In the genomic region with DNA sequence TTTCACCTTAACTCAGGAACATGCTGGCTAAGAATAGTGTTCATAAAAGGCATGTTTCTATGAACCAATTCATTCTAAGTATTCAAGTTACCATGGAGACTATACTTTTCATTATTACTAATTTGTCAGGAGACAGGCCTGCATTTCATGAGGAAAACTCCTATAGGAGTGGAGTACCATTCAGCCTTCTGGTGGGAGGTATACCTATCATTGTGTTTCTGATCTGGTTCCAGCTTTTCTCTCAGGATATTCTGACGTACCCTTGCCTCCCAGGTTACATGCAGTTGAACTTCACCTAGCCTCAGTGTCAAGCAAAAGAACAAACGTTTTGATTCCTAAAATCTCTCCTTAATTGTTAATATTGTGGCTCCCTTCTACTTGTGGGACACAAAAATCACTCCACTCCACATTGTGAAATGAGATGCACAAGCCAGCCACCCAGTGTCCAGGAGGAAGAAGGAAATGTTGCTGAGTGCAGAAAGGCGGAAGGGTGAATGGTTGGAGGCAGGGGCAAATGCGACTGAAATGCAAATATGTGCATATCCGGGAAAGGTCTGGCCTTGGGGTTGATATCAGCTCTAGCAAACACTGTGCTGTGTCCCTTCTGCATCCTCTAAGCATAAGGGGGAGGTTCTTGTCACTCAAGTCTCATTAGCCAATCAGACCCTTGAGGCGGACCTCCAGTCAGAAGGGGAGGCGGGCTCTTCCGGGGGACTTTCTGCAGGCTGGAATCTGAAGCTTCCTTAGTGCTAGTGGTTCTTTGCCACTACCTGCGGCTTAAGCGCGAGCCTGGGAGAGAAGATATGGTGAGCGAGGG, we compare ENCODE assay signal across 8 mouse cellular contexts. TPM values are rescaled to one million over a fixed set of nuclear protein-coding genes. Genes with fewer than 3 reads are reported as not detected.
DNase-seq lines count a peak whose midpoint lies in the region; ATAC-seq and TF ChIP-seq lines count a peak whose summit lies in the region.

A gene (plus strand): TSS at position 695 of the 817 bp plus-strand sequence.

- ATAC-seq in embryonic facial prominence, embryonic 15.5 days (ENCODE audit: insufficient number of reproducible peaks, low FRiP score, low TSS enrichment, low read depth): peak; percentile 94
- peak; percentile 100 for ATAC-seq in kidney, embryonic 16.5 days (ENCODE audit: low FRiP score, low TSS enrichment)

- H3K36me3 ChIP-seq in C2C12 (ENCODE audit: control insufficient read depth, insufficient read depth): no peaks in the 10 kb centered on the region
- no peaks in the 10 kb centered on the region for H3K36me3 ChIP-seq in embryonic facial prominence, embryonic 15.5 days
- peaks cover 9% of the 10 kb centered on the region; the same call in 1 of the 2 replicates for H3K36me3 ChIP-seq in heart, embryonic 10.5 days
- peaks cover 3% of the 10 kb centered on the region; the same call in 1 of the 2 replicates for H3K36me3 ChIP-seq in kidney, embryonic 16.5 days (ENCODE audit: insufficient read depth, low read length)

- no peaks in the 10 kb centered on the region for H3K9me3 ChIP-seq in embryonic facial prominence, embryonic 15.5 days (replicated peaks)
- no peaks in the 10 kb centered on the region for H3K9me3 ChIP-seq in heart, embryonic 10.5 days
- H3K9me3 ChIP-seq in kidney, embryonic 16.5 days (ENCODE audit: low read length): no peaks in the 10 kb centered on the region

- WGBS in bone marrow, adult 2 months: 7% methylated on average over 12 of the region's 12 CpGs
- 8% methylated on average over 12 of the region's 12 CpGs for WGBS in embryonic facial prominence, embryonic 15.5 days
- WGBS in heart, embryonic 10.5 days: 9% methylated on average over 12 of the region's 12 CpGs
- 7% methylated on average over 12 of the region's 12 CpGs for WGBS in kidney, embryonic 16.5 days

- no peak for TF ChIP-seq POLR2A in bone marrow, adult 2 months (IDR thresholded peaks at IDR 0.05; ENCODE audit: borderline replicate concordance, control insufficient read depth, low read depth, low read length)

- H3K27ac ChIP-seq in bone marrow, adult 2 months (ENCODE audit: control insufficient read depth, insufficient read depth, low read depth, low read length, poor library complexity): no peak within 1 kb of the TSS
- H3K27ac ChIP-seq in embryonic facial prominence, embryonic 15.5 days (replicated peaks): peak within 1 kb of the TSS; percentile 76
- peak within 1 kb of the TSS; percentile 88 for H3K27ac ChIP-seq in heart, embryonic 10.5 days
- H3K27ac ChIP-seq in kidney, embryonic 16.5 days (ENCODE audit: low read length): peak within 1 kb of the TSS; percentile 76

- H3K4me2 ChIP-seq in embryonic facial prominence, embryonic 15.5 days (replicated peaks): peak within 1 kb of the TSS; percentile 62
- peak within 1 kb of the TSS; percentile 71 for H3K4me2 ChIP-seq in kidney, embryonic 16.5 days (replicated peaks; ENCODE audit: low read depth, low read length)

- peak within 1 kb of the TSS; percentile 66 for H3ac ChIP-seq in C2C12 (ENCODE audit: control insufficient read depth, insufficient read length, low read depth)

- peak within 1 kb of the TSS; percentile 58 for H3K9ac ChIP-seq in embryonic facial prominence, embryonic 15.5 days
- peak within 1 kb of the TSS; percentile 91 for H3K9ac ChIP-seq in kidney, embryonic 16.5 days (replicated peaks; ENCODE audit: low read length)

- no peaks in the 10 kb centered on the region for H3K79me2 ChIP-seq in C2C12 (ENCODE audit: control insufficient read depth, insufficient read depth)

- H3K27me3 ChIP-seq in C2C12 (ENCODE audit: control insufficient read depth, insufficient read depth, insufficient read length): no peaks in the 10 kb centered on the region
- H3K27me3 ChIP-seq in embryonic facial prominence, embryonic 15.5 days: no peaks in the 10 kb centered on the region
- H3K27me3 ChIP-seq in heart, embryonic 10.5 days (ENCODE audit: insufficient read depth, poor library complexity, severe bottlenecking): no peaks in the 10 kb centered on the region
- H3K27me3 ChIP-seq in kidney, embryonic 16.5 days (ENCODE audit: insufficient read depth, low read length): no peaks in the 10 kb centered on the region

- DNase-seq in heart, embryonic 10.5 days (ENCODE audit: low spot score): peak; percentile 93
- peak; percentile 70 for DNase-seq in liver
- DNase-seq in monocyte, adult 2 months (ENCODE audit: low read depth in 1 of 2, low spot score in 2 of 2): peak; percentile 5 to 15
- peak; percentile 15 to 46 for DNase-seq in spleen, postnatal 14 days (ENCODE audit: low spot score in 2 of 2)

- no peaks in the 10 kb centered on the region; the same call in 1 of the 2 replicates for H3K4me1 ChIP-seq in bone marrow, adult 2 months (ENCODE audit: control insufficient read depth, insufficient read depth, low read length)
- peaks cover 4% of the 10 kb centered on the region; the same call in 1 of the 2 replicates for H3K4me1 ChIP-seq in embryonic facial prominence, embryonic 15.5 days
- H3K4me1 ChIP-seq in heart, embryonic 10.5 days: 0 out of 2 replicates have a peak, but pooled peaks cover 15% of the 10 kb centered on the region
- peaks cover 8% of the 10 kb centered on the region for H3K4me1 ChIP-seq in kidney, embryonic 16.5 days (ENCODE audit: insufficient read depth, low read length)

- no peak for TF ChIP-seq CTCF in C2C12 (IDR thresholded peaks at IDR 0.05; ENCODE audit: control insufficient read depth, insufficient read depth, insufficient read length)
- TF ChIP-seq CTCF in bone marrow, adult 2 months (IDR thresholded peaks at IDR 0.05; ENCODE audit: control insufficient read depth, insufficient read depth, low read length): no peak

- no peaks in the 10 kb centered on the region for H3K79me3 ChIP-seq in C2C12 (ENCODE audit: low read depth)

- H3K4me3 ChIP-seq in C2C12 (ENCODE audit: insufficient read depth, poor library complexity, severe bottlenecking): no peak within 1 kb of the TSS
- H3K4me3 ChIP-seq in bone marrow, adult 2 months (replicated peaks; ENCODE audit: control insufficient read depth, low read depth, low read length): peak within 1 kb of the TSS; percentile 63
- peak within 1 kb of the TSS; percentile 63 for H3K4me3 ChIP-seq in embryonic facial prominence, embryonic 15.5 days (replicated peaks)
- peak within 1 kb of the TSS; percentile 73 for H3K4me3 ChIP-seq in heart, embryonic 10.5 days
- peak within 1 kb of the TSS; percentile 86 for H3K4me3 ChIP-seq in kidney, embryonic 16.5 days (ENCODE audit: low read length)

TF ChIP-seq in C2C12, 6 proteins besides CTCF, POLR2A, EP300 and RAD21:
- TF ChIP-seq USF1 (IDR thresholded peaks at IDR 0.05; ENCODE audit: low read depth): no peak
- no peak for TF ChIP-seq FOSL1 (IDR thresholded peaks at IDR 0.05; ENCODE audit: insufficient read depth, low read length, poor library complexity, severe bottlenecking)
- no peak for TF ChIP-seq MYOG (IDR thresholded peaks at IDR 0.05; ENCODE audit: control insufficient read depth, extremely low read depth, insufficient read length)

RNA-seq across cellular contexts. Expression of the gene that starts here (rescaled TPM):
- 0.13 TPM for polyA plus RNA-seq in C2C12 (2012; fragmentation: generic; extraction: Trizol)
- 5.0 and 5.6 TPM in 2 replicates for polyA plus RNA-seq in bone marrow, adult 2 months (2011; ENCODE audit: insufficient read depth, insufficient read length, low replicate concordance, missing spikeins)
- polyA plus RNA-seq in embryonic facial prominence, embryonic 15.5 days (2015; fragmentation: Nextera tagmentation; extraction: Ambion mirVana): 3.8 and 4.8 TPM in 2 replicates
- 3.7 and 5.6 TPM in 2 replicates for polyA plus RNA-seq in heart, embryonic 10.5 days (2016; fragmentation: Nextera tagmentation; extraction: Ambion mirVana)
- polyA plus RNA-seq in kidney, embryonic 16.5 days (2015; fragmentation: Nextera tagmentation; extraction: Ambion mirVana): 3.8 and 5.2 TPM in 2 replicates

Comparison
In these comparisons a context has a peak if more than half of its experiments do, and no peak if none do; other contexts are left out.
1. DNase-seq: peak in every context shown above with its lines; median percentile 93 in heart, embryonic 10.5 days; 70 in liver; 30 in spleen, postnatal 14 days; 10 in monocyte, adult 2 months.